Mouse (Mus musculus) hindbrain, embryonic 14.5 days (tissue): ENCODE data around the gene Cish. TPM values are rescaled to one million over a fixed set of nuclear protein-coding genes. Genes with fewer than 3 reads are reported as not detected.

ENCODE experiments used
- ATAC-seq: fragments of 200-750 bp; cut with Nextera tagmentation; 2 replicates; pipeline ENCODE4 v1.8.0; 2017; ENCODE audit warnings: moderate number of reproducible peaks, mild to moderate bottlenecking, moderate TSS enrichment, moderate library complexity; ENCODE audit not compliant: low FRiP score
- DNase-seq: peaks from one replicate; pipeline ENCODE4 v3.0.0-alpha.2; 2015; ENCODE audit warnings: low spot score
- H3K27ac ChIP-seq: fragments of 300-500 bp; sonication (generic); 2 replicates; pipeline ENCODE4 v1.5.1; 2014; ENCODE audit warnings: mild to moderate bottlenecking, moderate library complexity
- H3K27me3 ChIP-seq: fragments of 300-500 bp; sonication (generic); 2 replicates; pipeline ENCODE4 v1.6.1; 2014; ENCODE audit warnings: mild to moderate bottlenecking, low read length, mixed read lengths; ENCODE audit not compliant: control insufficient read depth, insufficient read depth
- H3K36me3 ChIP-seq: fragments of 300-500 bp; sonication (generic); replicated peaks from 2 replicates; pipeline ENCODE4 v1.6.1; 2014; ENCODE audit not compliant: control insufficient read depth, insufficient read depth
- H3K4me1 ChIP-seq: fragments of 300-500 bp; sonication (generic); replicated peaks from 2 replicates; pipeline ENCODE4 v1.6.1; 2014; ENCODE audit warnings: antibody characterized with exemption, low read length, mixed read lengths; ENCODE audit not compliant: control insufficient read depth, insufficient read depth
- H3K4me2 ChIP-seq: fragments of 300-500 bp; sonication (generic); replicated peaks from 2 replicates; pipeline ENCODE4 v1.6.1; 2014; ENCODE audit warnings: mild to moderate bottlenecking, moderate library complexity
- H3K4me3 ChIP-seq: fragments of 300-500 bp; sonication (generic); replicated peaks from 2 replicates; pipeline ENCODE4 v1.5.1; 2014; ENCODE audit warnings: mild to moderate bottlenecking, low read length
- H3K9ac ChIP-seq: fragments of 300-500 bp; sonication (generic); 2 replicates; pipeline ENCODE4 v1.6.1; 2014
- H3K9me3 ChIP-seq: fragments of 300-500 bp; sonication (generic); 2 replicates; pipeline ENCODE4 v1.6.1; 2016; ENCODE audit warnings: low read length; ENCODE audit not compliant: control insufficient read depth
- WGBS: fragments of 180-500 bp; shearing (Covaris S2); extraction: QIAGEN DNeasy Blood & Tissue Kit; methylation state at CpG from one replicate; pipeline ENCODE4 v1.1.7; 2014; 5-methylcytosine and 5-hydroxymethylcytosine counted together
- polyA plus RNA-seq: library from polyadenylated mRNA; unstranded; fragments of >200 nt; fragmentation: Nextera tagmentation; extraction: Ambion mirVana; gene quantifications from 2 replicates; pipeline ENCODE4 v1.2.1, GENCODE M21; 2014

Gene Cish
- polyA plus RNA-seq, 1 experiment from 2014 or later: 6.0 TPM

GRCm38 (mm10) chr9:107290897-107291296 lies 4.9 kb upstream of the Cish start:
- H3K4me3 ChIP-seq: no peak overlapping the region
- 32% methylated on average over 10 of the region's 10 CpGs for WGBS
- no peaks in the 10 kb centered on the region for H3K36me3 ChIP-seq
- no peak overlapping the region for H3K4me2 ChIP-seq
- no peaks in the 10 kb centered on the region for H3K9me3 ChIP-seq
- peak; percentile 92 for DNase-seq
- ATAC-seq: peak; percentile 63
- peaks cover 6% of the 10 kb centered on the region; the same call in 1 of the 2 replicates for H3K4me1 ChIP-seq
- H3K27me3 ChIP-seq: peaks cover 24% of the 10 kb centered on the region
- H3K9ac ChIP-seq: no peak overlapping the region
- H3K27ac ChIP-seq: no peak overlapping the region

- 8% methylated on average over 6 of the region's 6 CpGs for WGBS
- H3K9me3 ChIP-seq: no peaks in the 10 kb centered on the region
- no peak overlapping the region for H3K9ac ChIP-seq
- no peak overlapping the region for H3K4me3 ChIP-seq
- H3K4me2 ChIP-seq: no peak overlapping the region
- H3K4me1 ChIP-seq: peaks cover 26% of the 10 kb centered on the region
- peaks cover 15% of the 10 kb centered on the region for H3K27me3 ChIP-seq
- no peak overlapping the region for H3K27ac ChIP-seq
- H3K36me3 ChIP-seq: no peaks in the 10 kb centered on the region
- DNase-seq: peak; percentile 75
- ATAC-seq: no peak
Observed at GRCm38 (mm10) chr9:107294249-107294648, 1.6 kb upstream of the Cish start.

GRCm38 (mm10) chr9:107295616-107296015 lies 210 bp upstream of the Cish start:
- H3K4me3 ChIP-seq: no peak overlapping the region
- H3K27ac ChIP-seq: no peak overlapping the region
- no peaks in the 10 kb centered on the region for H3K9me3 ChIP-seq
- H3K4me2 ChIP-seq: peak overlapping the region; percentile 85; the same call in 1 of the 2 replicates
- peaks cover 22% of the 10 kb centered on the region for H3K4me1 ChIP-seq
- no peak for DNase-seq
- peaks cover 8% of the 10 kb centered on the region for H3K27me3 ChIP-seq
- ATAC-seq: no peak
- H3K36me3 ChIP-seq: 0 out of 2 replicates have a peak, but pooled peaks cover 4% of the 10 kb centered on the region
- WGBS: 87% methylated on average over 4 of the region's 4 CpGs
- H3K9ac ChIP-seq: no peak overlapping the region

- Histone ChIP-seq H3K27me3 (peaks cover 8% of the 10 kb centered on the region), H3K4me2 (peak overlapping the region; percentile 85), H3K9me3 (no peaks in the 10 kb centered on the region), H3K36me3 (peaks cover 8% of the 10 kb centered on the region), H3K9ac (peak overlapping the region; percentile 26; the same call in 1 of the 2 replicates), H3K27ac (no peak overlapping the region), H3K4me1 (peaks cover 22% of the 10 kb centered on the region), H3K4me3 (peak overlapping the region; percentile 64)
- DNase-seq (no peak), ATAC-seq (peak; percentile 55; the same call in 1 of the 2 replicates)
- WGBS: 10% methylated on average over 14 of the region's 14 CpGs
Observed at GRCm38 (mm10) chr9:107296041-107296440, 215 bp downstream of the Cish start.

GRCm38 (mm10) chr9:107296501-107296965 lies 707 bp downstream of the Cish start:
- H3K4me3 ChIP-seq: peak overlapping the region; percentile 64
- H3K27me3 ChIP-seq: peaks cover 8% of the 10 kb centered on the region
- H3K27ac ChIP-seq: peak overlapping the region; percentile 9; the same call in 1 of the 2 replicates
- ATAC-seq (peak; percentile 96), DNase-seq (peak; percentile 96)
- peak overlapping the region; percentile 85 for H3K4me2 ChIP-seq
- peak overlapping the region; percentile 65 for H3K9ac ChIP-seq
- peaks cover 22% of the 10 kb centered on the region for H3K4me1 ChIP-seq
- peaks cover 12% of the 10 kb centered on the region for H3K36me3 ChIP-seq
- no peaks in the 10 kb centered on the region for H3K9me3 ChIP-seq
- WGBS: under 1% methylated on average over 31 of the region's 31 CpGs

- H3K27me3 ChIP-seq: peaks cover 8% of the 10 kb centered on the region
- WGBS: 22% methylated on average over 16 of the region's 16 CpGs
- peak overlapping the region; percentile 64 for H3K4me3 ChIP-seq
- H3K4me1 ChIP-seq: peaks cover 22% of the 10 kb centered on the region
- peak overlapping the region; percentile 65 for H3K9ac ChIP-seq
- H3K4me2 ChIP-seq: peak overlapping the region; percentile 85
- H3K27ac ChIP-seq: peak overlapping the region; percentile 9; the same call in 1 of the 2 replicates
- H3K9me3 ChIP-seq: no peaks in the 10 kb centered on the region
- peaks cover 12% of the 10 kb centered on the region for H3K36me3 ChIP-seq
- no peak for DNase-seq
- no peak for ATAC-seq
Observed at GRCm38 (mm10) chr9:107297059-107297458, 1.2 kb downstream of the Cish start.

GRCm38 (mm10) chr9:107297658-107298057 lies 1.8 kb downstream of the Cish start:
- ATAC-seq (no peak), DNase-seq (no peak)
- Histone ChIP-seq H3K36me3 (peaks cover 12% of the 10 kb centered on the region), H3K4me2 (peak overlapping the region; percentile 85), H3K9me3 (no peaks in the 10 kb centered on the region), H3K9ac (peak overlapping the region; percentile 65; the same call in 1 of the 2 replicates), H3K4me3 (peak overlapping the region; percentile 64), H3K27ac (no peak overlapping the region), H3K4me1 (peaks cover 22% of the 10 kb centered on the region), H3K27me3 (peaks cover 8% of the 10 kb centered on the region)
- WGBS: 95% methylated on average over 4 of the region's 4 CpGs

- Histone ChIP-seq H3K4me2 (peak overlapping the region; percentile 85), H3K9ac (no peak overlapping the region), H3K27me3 (peaks cover 4% of the 10 kb centered on the region), H3K9me3 (no peaks in the 10 kb centered on the region), H3K4me3 (no peak overlapping the region), H3K27ac (no peak overlapping the region), H3K4me1 (peaks cover 22% of the 10 kb centered on the region), H3K36me3 (peaks cover 12% of the 10 kb centered on the region)
- DNase-seq: no peak
- WGBS: 83% methylated on average over 8 of the region's 8 CpGs
- no peak for ATAC-seq
Observed at GRCm38 (mm10) chr9:107298059-107298780, 2.4 kb downstream of the Cish start.

- Histone ChIP-seq H3K27ac (no peak overlapping the region), H3K36me3 (peaks cover 12% of the 10 kb centered on the region), H3K4me1 (peaks cover 22% of the 10 kb centered on the region), H3K4me2 (no peak overlapping the region), H3K27me3 (peaks cover 3% of the 10 kb centered on the region; the same call in 1 of the 2 replicates), H3K9ac (no peak overlapping the region), H3K9me3 (no peaks in the 10 kb centered on the region), H3K4me3 (no peak overlapping the region)
- no peak for ATAC-seq
- WGBS: 90% methylated on average over 6 of the region's 6 CpGs
- DNase-seq: no peak
Observed at GRCm38 (mm10) chr9:107298876-107299275, 3.0 kb downstream of the Cish start.
